Mouse (Mus musculus) ovary, postnatal 36 days (tissue): ENCODE results near the gene Jaml.
"Not testable (repeated sequence)": the region's sequence is repeated elsewhere in the genome, so short reads cannot be mapped to it uniquely, and the experiment has no call there.

ENCODE experiments used
- DNase-seq: peaks from one replicate; pipeline ENCODE4 v3.0.0; 2022; ENCODE audit warnings: low spot score, mixed read lengths

The Jaml gene

DNA sequence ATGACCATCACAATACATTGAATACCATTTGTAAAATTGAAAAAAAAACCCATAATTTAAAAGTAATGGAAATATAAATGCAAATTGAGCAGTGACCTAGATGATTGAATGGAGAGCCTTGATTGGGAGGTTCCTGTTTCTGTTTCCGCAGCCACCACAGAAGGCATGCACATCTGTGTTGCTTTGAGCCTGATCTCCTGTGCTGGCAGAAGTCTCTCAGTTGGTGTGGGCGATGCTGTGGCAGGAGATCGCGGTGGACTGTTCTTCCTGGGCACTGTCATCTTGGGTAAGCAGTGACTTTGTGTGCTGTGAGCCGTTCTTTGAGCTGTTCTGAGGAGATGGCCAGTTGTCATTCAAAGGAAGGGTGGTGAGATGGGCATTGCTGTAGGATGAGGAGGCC is at the start of gene Jaml:
Gene Jaml (plus strand): TSS at position 173 of the 400 bp plus-strand sequence.
- no peak for DNase-seq

GRCm38 (mm10) chr9:45030341-45030740 is 48.6 kb upstream of the Jaml start:
- DNase-seq: no peak

DNA sequence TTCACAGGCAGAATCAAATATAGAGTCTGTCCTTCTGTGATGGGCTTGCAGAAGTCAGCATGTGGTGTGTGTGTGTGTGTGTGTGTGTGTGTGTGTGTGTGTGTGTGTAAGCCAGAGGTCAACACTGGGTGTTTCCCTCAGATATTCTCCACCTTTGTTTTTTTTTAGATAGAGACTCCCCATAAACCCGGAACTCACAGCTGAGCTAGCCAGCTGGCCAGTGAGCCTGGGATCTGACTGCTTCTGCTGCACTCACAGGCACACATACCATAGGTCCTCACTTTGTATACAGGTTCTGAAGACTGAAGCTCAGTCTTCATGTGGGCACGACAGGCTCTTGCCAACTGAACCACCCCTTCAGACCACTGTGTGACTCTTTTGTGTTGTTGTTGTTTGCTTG is 46.7 kb upstream of the Jaml start:
- no peak for DNase-seq

DNA sequence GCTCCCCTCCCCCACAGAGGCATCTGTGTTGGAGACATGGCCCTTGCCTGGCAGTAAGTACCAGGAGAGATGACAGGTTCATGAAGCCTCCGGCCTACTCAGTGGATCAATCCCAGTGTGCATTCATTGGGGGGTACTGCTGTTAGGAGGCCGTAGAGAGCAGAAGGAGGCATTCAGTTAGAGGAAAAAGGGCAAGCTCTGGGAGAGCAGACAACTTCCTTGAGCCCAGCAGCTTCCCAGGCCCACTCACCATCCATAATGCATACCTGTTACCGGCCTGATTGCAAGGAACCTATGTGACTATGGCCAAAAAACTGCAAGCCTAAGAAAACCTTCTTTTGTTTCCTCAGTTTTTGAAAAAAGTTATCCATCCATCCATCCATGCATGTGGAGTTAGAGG is 44.5 kb upstream of the Jaml start:
- no peak for DNase-seq

GRCm38 (mm10) chr9:45037803-45038202 is 41.2 kb upstream of the Jaml start:
- DNase-seq: not testable (repeated sequence)

DNA sequence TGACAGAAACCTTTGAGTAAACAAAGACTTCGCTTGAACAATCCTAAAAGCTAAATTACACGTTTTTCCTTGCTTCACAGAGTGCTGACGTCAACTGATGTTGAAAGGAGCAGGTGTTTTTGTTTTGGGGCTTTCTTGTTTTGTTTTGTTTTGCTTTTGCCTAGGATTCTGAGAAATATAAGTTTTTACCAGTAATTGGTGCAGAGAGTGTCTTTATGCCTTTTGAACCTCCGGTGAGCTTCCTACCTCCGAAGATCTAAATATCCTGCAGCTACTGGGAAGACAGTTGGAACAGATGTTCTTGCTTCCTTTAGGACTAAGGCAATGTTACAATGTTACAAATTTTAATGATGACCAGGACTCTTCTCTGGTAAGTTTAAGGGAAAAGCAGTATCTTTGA is 39.5 kb upstream of the Jaml start, which contains the start of gene Mpzl2:
Gene Mpzl2 (plus strand): TSS at position 301 of the 400 bp plus-strand sequence.
- no peak for DNase-seq

GRCm38 (mm10) chr9:45040066-45040845 is 38.7 kb upstream of the Jaml start:
- DNase-seq: no peak

- DNase-seq: no peak
Measured at GRCm38 (mm10) chr9:45041131-45041838, 37.7 kb upstream of the Jaml start.

DNA sequence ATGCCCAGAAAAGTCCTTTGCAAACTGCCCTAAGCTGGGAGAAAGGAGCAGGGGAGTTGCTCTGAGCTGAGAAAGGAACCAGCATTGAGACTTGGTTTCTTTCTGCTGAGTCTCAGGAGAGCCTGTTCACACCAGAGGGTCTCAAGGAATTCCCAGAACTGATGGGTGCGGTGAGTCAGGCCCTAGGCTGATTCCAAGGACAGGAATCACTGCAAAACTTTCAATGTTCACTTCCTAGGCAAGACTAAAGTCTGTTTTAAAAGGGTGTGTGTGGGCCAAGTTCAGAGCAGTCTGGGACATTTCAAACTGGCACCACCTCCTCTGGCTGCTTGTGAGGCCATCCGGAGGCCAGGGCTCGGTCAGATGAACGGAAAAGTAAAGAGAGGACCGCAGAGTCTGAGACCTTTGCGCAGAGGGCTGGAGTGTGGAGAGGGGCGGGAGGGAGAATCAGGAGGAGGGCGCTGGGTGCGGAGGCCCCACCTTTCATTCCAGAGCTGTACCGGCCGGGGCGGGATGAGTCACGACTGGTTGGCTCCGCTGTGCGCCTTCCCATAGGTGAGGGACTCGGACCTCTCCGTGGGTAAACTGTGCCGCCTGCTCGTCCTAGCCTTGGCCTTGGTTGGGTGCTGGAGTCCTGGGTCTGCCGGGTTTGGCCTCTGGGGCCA is 36.8 kb upstream of the Jaml start:
- DNase-seq: peak; percentile 28

DNA sequence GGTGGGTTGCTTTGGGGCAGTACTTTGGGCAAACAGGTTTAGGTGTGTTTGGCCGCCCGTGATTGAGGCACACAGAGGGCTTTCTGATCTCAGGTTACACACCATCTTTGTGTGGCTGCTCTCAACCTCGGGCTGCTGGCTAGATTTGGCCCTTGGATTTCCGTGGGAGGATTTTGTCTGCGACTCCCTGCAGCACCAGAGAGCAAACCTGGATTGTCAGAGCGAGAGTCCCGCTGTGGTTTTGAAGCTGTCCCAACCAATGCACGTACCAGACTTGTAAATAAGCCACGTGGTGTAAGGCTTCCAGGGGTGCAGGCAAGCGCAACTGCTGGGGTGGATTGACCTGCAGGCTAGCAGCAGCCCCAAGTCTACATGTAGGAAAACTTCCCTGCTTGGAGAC is 36.0 kb upstream of the Jaml start:
- no peak for DNase-seq

- no peak for DNase-seq
Measured at GRCm38 (mm10) chr9:45046973-45047372, 32.0 kb upstream of the Jaml start.

- DNase-seq: no peak
Measured at GRCm38 (mm10) chr9:45048511-45048910, 30.5 kb upstream of the Jaml start.

DNA sequence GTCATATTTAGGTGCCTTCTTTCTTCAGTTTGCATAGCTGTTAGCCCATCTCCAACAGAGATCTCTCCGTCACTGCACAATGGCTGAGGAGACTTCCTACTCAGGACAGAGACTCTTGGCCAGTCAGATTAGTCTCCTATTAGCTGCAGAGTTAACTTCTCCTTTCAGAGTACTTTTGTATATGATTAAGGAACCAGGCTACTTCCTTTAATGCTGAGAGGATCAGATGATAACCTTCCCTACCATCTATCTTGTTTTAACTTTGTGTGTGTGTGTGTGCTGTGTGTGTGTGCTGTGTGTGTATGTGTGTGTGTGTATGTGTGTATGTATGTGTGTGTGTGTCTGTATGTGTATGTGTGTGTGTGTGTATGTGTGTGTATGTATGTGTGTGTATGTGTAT is 29.3 kb upstream of the Jaml start:
- no peak for DNase-seq

DNA sequence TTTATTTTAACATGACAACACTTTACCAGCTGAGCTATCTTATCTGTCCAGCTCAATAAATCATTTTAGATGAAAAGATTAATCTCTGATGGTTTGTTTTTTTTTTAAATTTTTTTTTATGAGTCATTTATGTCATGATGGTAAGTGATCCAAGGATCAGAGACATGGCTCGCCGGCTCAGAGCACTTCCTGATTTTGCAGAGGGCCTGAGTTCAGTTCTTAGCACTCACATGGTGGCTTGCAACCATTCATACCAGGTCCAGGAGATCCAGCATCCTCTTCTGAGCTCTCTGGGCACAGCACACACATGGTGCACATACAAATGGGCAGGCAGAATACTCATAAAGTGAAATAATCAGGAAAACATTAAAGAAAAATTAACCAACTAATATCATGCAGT is 28.7 kb upstream of the Jaml start:
- no peak for DNase-seq

DNA sequence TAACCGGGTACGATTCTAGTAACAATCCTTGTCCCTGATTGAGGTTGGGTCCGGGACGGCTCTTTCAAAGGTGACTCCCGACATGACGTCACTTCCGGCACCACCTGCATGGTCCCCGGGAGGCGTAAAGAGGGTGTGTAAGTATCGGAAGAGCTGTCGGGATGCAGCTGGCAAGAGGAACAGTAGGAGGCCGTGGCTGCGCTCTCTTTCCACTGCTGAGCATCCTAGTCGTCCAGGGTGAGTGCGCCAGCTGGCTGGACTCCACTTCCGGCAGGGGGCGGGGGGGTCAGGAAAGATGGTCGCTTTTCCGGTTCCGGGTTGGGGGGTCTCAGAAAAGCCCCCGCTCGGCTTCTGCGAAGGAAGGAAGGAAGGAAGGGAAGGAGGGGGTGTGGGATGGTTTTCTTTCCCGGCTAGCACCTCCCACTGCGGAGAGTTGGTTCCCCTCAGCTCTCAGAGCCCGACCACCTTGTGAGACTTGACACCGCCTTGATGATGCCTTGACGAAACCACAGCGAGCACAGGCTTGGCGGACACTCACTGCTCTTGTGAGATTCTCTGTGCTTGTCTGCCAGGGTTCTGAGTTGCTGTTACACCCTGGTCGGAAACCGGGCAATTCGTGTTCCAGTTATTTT is 23.8 kb upstream of the Jaml start, which contains the start of gene Mpzl3:
Gene Mpzl3 (plus strand): TSS at position 105 of the 632 bp plus-strand sequence.
- DNase-seq: peak; percentile 75

DNA sequence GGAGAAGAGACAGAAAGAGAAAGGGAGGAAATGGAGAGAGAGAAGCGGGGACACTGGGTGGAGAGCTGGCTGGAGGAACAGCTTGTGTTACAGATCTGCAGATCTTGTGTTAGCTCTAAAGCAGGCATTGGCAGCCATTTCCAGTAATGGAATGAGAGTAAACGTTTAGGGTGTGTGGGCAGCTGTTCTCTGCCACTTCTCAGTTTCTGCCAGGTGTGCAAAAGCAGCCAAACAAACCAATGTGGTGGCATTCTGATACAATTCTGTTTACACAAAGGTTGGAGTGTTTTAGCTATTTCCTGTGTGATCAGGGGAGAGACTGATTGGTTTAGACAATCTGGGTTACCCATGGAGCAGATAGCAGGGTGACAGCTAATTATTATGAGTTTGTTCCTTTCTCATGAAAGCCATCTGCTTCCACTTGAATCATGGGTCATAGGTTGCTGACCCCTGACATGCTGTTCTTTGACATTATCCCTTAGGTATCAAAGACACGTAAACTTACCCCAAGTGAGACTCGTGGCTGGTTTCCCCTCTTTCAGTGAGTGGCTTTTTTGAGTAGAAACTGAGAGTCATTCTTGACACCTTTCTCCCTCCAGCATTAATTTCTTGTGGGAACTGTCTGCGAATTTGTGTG is 20.6 kb upstream of the Jaml start:
- no peak for DNase-seq

GRCm38 (mm10) chr9:45060151-45060550 is 18.8 kb upstream of the Jaml start:
- no peak for DNase-seq

GRCm38 (mm10) chr9:45062677-45063076 is 16.3 kb upstream of the Jaml start:
- no peak for DNase-seq

- no peak for DNase-seq
Measured at GRCm38 (mm10) chr9:45064421-45064820, 14.6 kb upstream of the Jaml start.

DNA sequence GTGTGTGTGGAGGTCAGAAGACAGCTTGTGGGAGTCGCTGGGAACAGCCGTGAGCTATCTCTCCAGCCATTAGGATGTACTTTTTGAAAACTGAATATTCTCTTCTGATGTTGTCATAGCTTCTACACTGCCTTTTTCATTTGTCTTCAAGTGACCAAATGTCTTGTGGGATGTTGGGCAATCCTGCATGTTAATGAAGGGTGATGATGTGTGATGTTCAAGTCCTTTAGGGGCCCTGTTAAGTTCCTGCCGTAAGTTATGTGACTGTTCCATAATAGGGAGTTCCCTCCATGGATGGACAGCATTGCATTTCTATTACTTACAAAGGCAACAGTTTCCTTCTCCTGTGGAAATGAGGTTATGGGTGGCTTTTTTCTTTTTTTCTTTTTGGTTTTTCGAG is 12.2 kb upstream of the Jaml start:
- DNase-seq: no peak

DNA sequence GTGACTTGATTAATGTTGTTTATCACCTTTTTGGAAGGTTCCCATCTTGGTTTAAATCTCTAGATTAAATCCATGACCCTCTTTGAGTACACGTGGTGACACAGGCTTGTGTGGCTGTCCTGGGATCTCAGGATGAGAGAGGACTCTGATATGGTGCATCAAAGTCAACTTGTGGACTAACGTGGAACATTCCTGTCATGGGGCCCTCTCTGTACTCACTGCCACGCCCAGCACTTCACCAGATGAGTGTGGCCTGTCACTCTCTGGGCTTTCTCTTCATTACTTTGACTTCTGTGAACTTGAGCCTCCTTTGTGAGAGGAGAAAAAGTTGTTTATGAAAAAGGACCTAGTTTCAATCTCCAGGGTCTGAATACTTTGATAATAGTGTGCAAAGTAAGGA is 7.2 kb upstream of the Jaml start:
- no peak for DNase-seq

DNA sequence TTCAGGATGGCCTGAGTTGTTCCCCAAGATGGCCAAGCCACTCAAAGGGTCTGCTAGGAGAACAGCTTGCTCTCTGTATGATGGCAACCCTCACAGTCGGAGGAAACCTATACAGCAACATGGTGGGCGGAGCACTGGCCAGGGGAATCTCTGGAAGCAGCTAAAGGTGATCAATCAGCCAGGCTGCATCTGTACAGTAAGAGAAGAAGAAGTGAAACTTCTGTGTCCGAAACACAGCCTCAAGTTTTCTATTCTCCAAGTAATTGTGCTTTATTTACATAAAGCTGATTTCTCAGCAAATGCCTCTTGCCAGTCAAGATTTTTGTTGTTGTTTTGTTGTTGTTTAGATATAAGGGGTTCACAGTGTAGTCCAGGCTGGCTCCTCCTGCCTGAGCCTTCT is 1.1 kb upstream of the Jaml start:
- no peak for DNase-seq
